Mouse (Mus musculus): ENCODE data around the gene Kiss1r. TPM values are rescaled to one million over a fixed set of nuclear protein-coding genes. Genes with fewer than 3 reads are reported as not detected.
"Not testable (repeated sequence)": the region's sequence is repeated elsewhere in the genome, so short reads cannot be mapped to it uniquely, and the experiment has no call there.

Kiss1r gene
- polyA plus RNA-seq, 2 experiments = 0.26 to 2.5 TPM

GRCm38 (mm10) chr10:79958140-79958816, 41.5 kb downstream of the Kiss1r start:
- ATAC-seq (ENCODE audit: low FRiP score, low read depth) = no peak

DNA sequence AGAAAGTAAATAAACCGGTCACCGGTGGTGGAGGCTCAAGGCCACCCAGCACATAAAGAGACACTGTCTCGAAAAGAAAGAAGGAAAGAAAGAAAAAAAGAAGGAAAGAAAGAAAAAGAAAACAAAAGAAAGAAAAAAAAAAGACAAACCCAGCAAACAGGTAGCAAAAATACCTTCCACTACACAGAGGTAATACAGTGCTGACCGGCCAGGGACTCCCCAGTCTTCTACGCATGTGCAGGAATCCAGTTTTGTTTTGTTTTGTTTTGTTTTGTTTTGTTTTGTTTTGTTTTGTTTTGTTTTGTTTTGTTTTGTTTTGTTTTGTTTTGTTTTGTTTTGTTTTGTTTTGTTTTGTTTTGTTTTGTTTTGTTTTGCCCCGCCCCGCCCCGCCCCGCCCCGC, 42.6 kb downstream of the Kiss1r start:
- not testable (repeated sequence) for H3K9me3 ChIP-seq (ENCODE audit: control insufficient read depth, low read length); H3K27ac ChIP-seq (replicated peaks; ENCODE audit: low read depth, low read length); DNase-seq (ENCODE audit: low spot score); H3K4me1 ChIP-seq (ENCODE audit: control insufficient read depth, insufficient read depth, low read length); ATAC-seq (ENCODE audit: low FRiP score, low read depth); H3K9ac ChIP-seq (ENCODE audit: low read depth, low read length, severe bottlenecking); H3K27me3 ChIP-seq (ENCODE audit: control insufficient read depth, insufficient read depth, low read length)
- H3K4me2 ChIP-seq (replicated peaks; ENCODE audit: low read depth, low read length, severe bottlenecking) = peak overlapping the region; percentile 86; the same call in 1 of the 2 replicates
- peak overlapping the region; percentile 98; the same call in 1 of the 2 replicates for H3K4me3 ChIP-seq (replicated peaks; ENCODE audit: low read length)
- peaks cover 33% of the 10 kb centered on the region for H3K36me3 ChIP-seq (ENCODE audit: control insufficient read depth, insufficient read depth, low read length)
- WGBS = 33% methylated on average over 10 of the region's 10 CpGs

More at GRCm38 (mm10) chr10:79958140-79958816, 41.5 kb downstream of the Kiss1r start:
- Histone ChIP-seq H3K36me3 (ENCODE audit: control insufficient read depth, insufficient read depth, low read length) (peaks cover 26% of the 10 kb centered on the region), H3K9me3 (ENCODE audit: control insufficient read depth, low read length) (no peaks in the 10 kb centered on the region), H3K27me3 (ENCODE audit: control insufficient read depth, insufficient read depth, low read length) (no peaks in the 10 kb centered on the region), H3K9ac (ENCODE audit: low read depth, low read length, severe bottlenecking) (no peak overlapping the region), H3K4me1 (ENCODE audit: control insufficient read depth, insufficient read depth, low read length) (peaks cover 6% of the 10 kb centered on the region), H3K27ac (replicated peaks; ENCODE audit: low read depth, low read length) (no peak overlapping the region), H3K4me2 (replicated peaks; ENCODE audit: low read depth, low read length, severe bottlenecking) (no peak overlapping the region; the same call in 1 of the 2 replicates), H3K4me3 (replicated peaks; ENCODE audit: low read length) (no peak overlapping the region)
- no peak for DNase-seq (ENCODE audit: low spot score)
- TF ChIP-seq POLR2A (IDR thresholded peaks at IDR 0.05; ENCODE audit: borderline replicate concordance, extremely low read depth, insufficient read depth, insufficient read length) = no peak
- WGBS = 12% methylated on average over 21 of the region's 21 CpGs

- Histone ChIP-seq H3K27me3 (ENCODE audit: control insufficient read depth, insufficient read depth, low read length) (no peaks in the 10 kb centered on the region), H3K27ac (replicated peaks; ENCODE audit: low read depth, low read length) (peak within 1 kb of the TSS; percentile 55; the same call in 1 of the 2 replicates), H3K4me2 (replicated peaks; ENCODE audit: low read depth, low read length, severe bottlenecking) (peak within 1 kb of the TSS; percentile 86), H3K9me3 (ENCODE audit: control insufficient read depth, low read length) (no peaks in the 10 kb centered on the region), H3K4me3 (replicated peaks; ENCODE audit: low read length) (peak within 1 kb of the TSS; percentile 98), H3K9ac (ENCODE audit: low read depth, low read length, severe bottlenecking) (peak within 1 kb of the TSS; percentile 71), H3K36me3 (ENCODE audit: control insufficient read depth, insufficient read depth, low read length) (peaks cover 40% of the 10 kb centered on the region), H3K4me1 (ENCODE audit: control insufficient read depth, insufficient read depth, low read length) (peaks cover 6% of the 10 kb centered on the region)
- peak; percentile 46; the same call in 1 of the 2 replicates for TF ChIP-seq POLR2A (IDR thresholded peaks at IDR 0.05; ENCODE audit: borderline replicate concordance, extremely low read depth, insufficient read depth, insufficient read length)
- under 1% methylated on average over 58 of the region's 61 CpGs for WGBS
- ATAC-seq (ENCODE audit: low FRiP score, low read depth) = peak; percentile 94
- peak; percentile 100 for DNase-seq (ENCODE audit: low spot score)
These were observed 43.3 kb downstream of the Kiss1r start, which contains the start of gene Wdr18 for GRCm38 (mm10) chr10:79959847-79960601. Gene Wdr18, plus strand, starts transcription at chr10:79960152.

- 14% methylated on average over 10 of the region's 10 CpGs for WGBS
- DNase-seq (ENCODE audit: low spot score) (no peak), ATAC-seq (ENCODE audit: low FRiP score, low read depth) (no peak)
- H3K36me3 ChIP-seq (ENCODE audit: control insufficient read depth, insufficient read depth, low read length) = peaks cover 47% of the 10 kb centered on the region
- H3K4me2 ChIP-seq (replicated peaks; ENCODE audit: low read depth, low read length, severe bottlenecking) = peak overlapping the region; percentile 86
- peaks cover 6% of the 10 kb centered on the region for H3K4me1 ChIP-seq (ENCODE audit: control insufficient read depth, insufficient read depth, low read length)
- no peaks in the 10 kb centered on the region for H3K27me3 ChIP-seq (ENCODE audit: control insufficient read depth, insufficient read depth, low read length)
- no peak for TF ChIP-seq POLR2A (IDR thresholded peaks at IDR 0.05; ENCODE audit: borderline replicate concordance, extremely low read depth, insufficient read depth, insufficient read length)
- H3K27ac ChIP-seq (replicated peaks; ENCODE audit: low read depth, low read length) = no peak overlapping the region; the same call in 1 of the 2 replicates
- peak overlapping the region; percentile 98 for H3K4me3 ChIP-seq (replicated peaks; ENCODE audit: low read length)
- no peaks in the 10 kb centered on the region for H3K9me3 ChIP-seq (ENCODE audit: control insufficient read depth, low read length)
- peak overlapping the region; percentile 71 for H3K9ac ChIP-seq (ENCODE audit: low read depth, low read length, severe bottlenecking)
These were observed 44.0 kb downstream of the Kiss1r start for GRCm38 (mm10) chr10:79960671-79961294.

- Histone ChIP-seq H3K4me1 (ENCODE audit: control insufficient read depth, insufficient read depth, low read length) (peaks cover 6% of the 10 kb centered on the region), H3K27me3 (ENCODE audit: control insufficient read depth, insufficient read depth, low read length) (no peaks in the 10 kb centered on the region), H3K9me3 (ENCODE audit: control insufficient read depth, low read length) (no peaks in the 10 kb centered on the region), H3K27ac (replicated peaks; ENCODE audit: low read depth, low read length) (no peak overlapping the region), H3K4me2 (replicated peaks; ENCODE audit: low read depth, low read length, severe bottlenecking) (no peak overlapping the region), H3K4me3 (replicated peaks; ENCODE audit: low read length) (no peak overlapping the region), H3K36me3 (ENCODE audit: control insufficient read depth, insufficient read depth, low read length) (peaks cover 75% of the 10 kb centered on the region), H3K9ac (ENCODE audit: low read depth, low read length, severe bottlenecking) (no peak overlapping the region)
- WGBS = 97% methylated on average over 7 of the region's 7 CpGs
- no peak for TF ChIP-seq POLR2A (IDR thresholded peaks at IDR 0.05; ENCODE audit: borderline replicate concordance, extremely low read depth, insufficient read depth, insufficient read length)
- DNase-seq (ENCODE audit: low spot score) (no peak), ATAC-seq (ENCODE audit: low FRiP score, low read depth) (no peak)
These were observed 48.0 kb downstream of the Kiss1r start for GRCm38 (mm10) chr10:79964727-79965126.

All from limb, embryonic 14.5 days (tissue).